Mouse (Mus musculus) limb, embryonic 15.5 days (tissue): ENCODE data around the gene Nuak1. TPM values are rescaled to one million over a fixed set of nuclear protein-coding genes. Genes with fewer than 3 reads are reported as not detected.

Source experiments
- ATAC-seq: fragments of 200-750 bp; cut with Nextera tagmentation; 2 replicates; pipeline ENCODE4 v1.8.0; 2017; ENCODE audit warnings: low read depth, moderate TSS enrichment; ENCODE audit not compliant: insufficient number of reproducible peaks, low FRiP score, low TSS enrichment
- H3K27ac ChIP-seq: fragments of 300-500 bp; sonication (generic); 2 replicates; pipeline ENCODE4 v1.5.1; 2015; ENCODE audit warnings: moderate library complexity, mild to moderate bottlenecking, inconsistent platforms
- H3K27me3 ChIP-seq: fragments of 300-500 bp; sonication (generic); 2 replicates; pipeline ENCODE4 v1.6.1; 2015; ENCODE audit warnings: inconsistent platforms
- H3K36me3 ChIP-seq: fragments of 300-500 bp; sonication (generic); 2 replicates; pipeline ENCODE4 v1.6.1; 2015; ENCODE audit warnings: inconsistent platforms
- H3K4me1 ChIP-seq: fragments of 300-500 bp; sonication (generic); 2 replicates; pipeline ENCODE4 v1.6.1; 2015; ENCODE audit warnings: inconsistent platforms
- H3K4me2 ChIP-seq: fragments of 300-500 bp; sonication (generic); 2 replicates; pipeline ENCODE4 v1.6.1; 2015; ENCODE audit warnings: mild to moderate bottlenecking, inconsistent platforms
- H3K4me3 ChIP-seq: fragments of 300-500 bp; sonication (generic); 2 replicates; pipeline ENCODE4 v1.5.1; 2015; ENCODE audit warnings: mild to moderate bottlenecking, inconsistent platforms
- H3K9ac ChIP-seq: fragments of 300-500 bp; sonication (generic); 2 replicates; pipeline ENCODE4 v1.6.1; 2015; ENCODE audit warnings: inconsistent platforms
- H3K9me3 ChIP-seq: fragments of 300-500 bp; sonication (generic); 2 replicates; pipeline ENCODE4 v1.6.1; 2016; ENCODE audit warnings: inconsistent platforms
- WGBS: fragments of 180-500 bp; shearing (Covaris S2); methylation state at CpG from one replicate; pipeline ENCODE4 v1.1.7; 2015; 5-methylcytosine and 5-hydroxymethylcytosine counted together
- polyA plus RNA-seq: library from polyadenylated mRNA; unstranded; fragments of >200 nt; fragmentation: Nextera tagmentation; extraction: Ambion mirVana; gene quantifications from 2 replicates; pipeline ENCODE4 v1.2.1, GENCODE M21; 2015

Nuak1 gene
- polyA plus RNA-seq, 1 experiment from 2014 or later, result 3.9 TPM

GRCm38 (mm10) chr10:84357593-84357992 is 82.8 kb downstream of the Nuak1 start:
- Histone ChIP-seq H3K27me3 (no peaks in the 10 kb centered on the region), H3K4me3 (no peak overlapping the region), H3K36me3 (no peaks in the 10 kb centered on the region), H3K4me2 (no peak overlapping the region), H3K4me1 (0 out of 2 replicates have a peak, but pooled peaks cover 3% of the 10 kb centered on the region), H3K9me3 (no peaks in the 10 kb centered on the region), H3K27ac (no peak overlapping the region), H3K9ac (no peak overlapping the region)
- no peak for ATAC-seq
- 79% methylated on average over 4 of the region's 4 CpGs for WGBS

GRCm38 (mm10) chr10:84354323-84354722 is 86.1 kb downstream of the Nuak1 start:
- Histone ChIP-seq H3K4me2 (no peak overlapping the region), H3K27ac (no peak overlapping the region), H3K9ac (no peak overlapping the region), H3K4me3 (no peak overlapping the region), H3K9me3 (no peaks in the 10 kb centered on the region), H3K36me3 (no peaks in the 10 kb centered on the region), H3K27me3 (no peaks in the 10 kb centered on the region), H3K4me1 (0 out of 2 replicates have a peak, but pooled peaks cover 3% of the 10 kb centered on the region)
- ATAC-seq, result no peak
- 47% methylated on average over 6 of the region's 6 CpGs for WGBS

DNA sequence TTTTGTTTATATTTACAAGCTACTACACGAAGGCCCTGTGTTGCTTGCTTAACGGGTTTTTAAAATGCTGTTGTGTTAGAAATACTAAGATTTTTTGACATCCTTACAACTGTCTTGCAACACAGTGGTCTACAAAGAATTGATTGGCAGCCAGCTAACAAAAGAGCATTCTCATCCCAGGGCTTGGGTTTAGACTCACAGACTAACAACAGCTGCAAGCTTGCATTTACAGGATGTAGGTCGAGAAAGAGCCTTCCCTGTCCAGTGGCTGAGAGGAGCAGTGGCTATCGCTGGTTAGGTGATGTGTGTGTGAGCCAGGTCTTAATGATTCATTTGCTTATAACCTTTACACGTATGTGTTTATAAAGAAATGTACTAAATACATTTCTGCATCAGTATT is 94.7 kb downstream of the Nuak1 start:
- Histone ChIP-seq H3K4me3 (no peak overlapping the region), H3K27me3 (no peaks in the 10 kb centered on the region), H3K4me2 (no peak overlapping the region), H3K9ac (no peak overlapping the region), H3K4me1 (peaks cover 4% of the 10 kb centered on the region; the same call in 1 of the 2 replicates), H3K36me3 (no peaks in the 10 kb centered on the region), H3K27ac (no peak overlapping the region), H3K9me3 (no peaks in the 10 kb centered on the region)
- ATAC-seq, result no peak
- WGBS, result 64% methylated on average over 5 of the region's 5 CpGs

DNA sequence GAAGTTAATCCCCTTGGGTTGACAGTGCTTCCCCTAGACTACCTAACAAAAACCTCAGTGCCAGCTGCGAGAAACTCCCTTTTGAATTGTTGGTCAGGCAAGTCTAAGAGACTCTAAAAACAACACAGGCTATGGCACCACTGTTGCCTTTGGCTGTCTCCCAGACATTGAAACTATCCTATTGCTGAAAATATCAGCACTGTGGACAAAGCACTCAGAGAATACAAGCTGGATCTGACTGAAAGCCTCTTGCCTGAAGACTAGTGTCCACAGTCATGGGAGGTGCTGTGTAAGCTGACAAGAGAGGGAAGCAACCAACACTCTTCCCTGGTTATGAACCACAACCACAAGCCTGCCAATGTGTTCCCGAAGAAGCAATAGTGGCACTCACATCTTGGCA is 96.9 kb downstream of the Nuak1 start:
- H3K27me3 ChIP-seq, result no peaks in the 10 kb centered on the region
- ATAC-seq, result no peak
- no peak overlapping the region for H3K4me3 ChIP-seq
- H3K9me3 ChIP-seq, result no peaks in the 10 kb centered on the region
- no peak overlapping the region for H3K9ac ChIP-seq
- no peak overlapping the region for H3K4me2 ChIP-seq
- no peaks in the 10 kb centered on the region for H3K36me3 ChIP-seq
- WGBS, result 85% methylated on average over 2 of the region's 2 CpGs
- no peak overlapping the region for H3K27ac ChIP-seq
- H3K4me1 ChIP-seq, result peaks cover 4% of the 10 kb centered on the region; the same call in 1 of the 2 replicates

- no peak overlapping the region for H3K4me3 ChIP-seq
- H3K4me2 ChIP-seq, result no peak overlapping the region
- no peaks in the 10 kb centered on the region for H3K27me3 ChIP-seq
- 66% methylated on average over 4 of the region's 4 CpGs for WGBS
- H3K27ac ChIP-seq, result no peak overlapping the region
- no peak for ATAC-seq
- H3K4me1 ChIP-seq, result no peaks in the 10 kb centered on the region
- no peaks in the 10 kb centered on the region for H3K36me3 ChIP-seq
- H3K9ac ChIP-seq, result no peak overlapping the region
- no peaks in the 10 kb centered on the region for H3K9me3 ChIP-seq
Observed at GRCm38 (mm10) chr10:84339456-84339855, 100.9 kb downstream of the Nuak1 start.

DNA sequence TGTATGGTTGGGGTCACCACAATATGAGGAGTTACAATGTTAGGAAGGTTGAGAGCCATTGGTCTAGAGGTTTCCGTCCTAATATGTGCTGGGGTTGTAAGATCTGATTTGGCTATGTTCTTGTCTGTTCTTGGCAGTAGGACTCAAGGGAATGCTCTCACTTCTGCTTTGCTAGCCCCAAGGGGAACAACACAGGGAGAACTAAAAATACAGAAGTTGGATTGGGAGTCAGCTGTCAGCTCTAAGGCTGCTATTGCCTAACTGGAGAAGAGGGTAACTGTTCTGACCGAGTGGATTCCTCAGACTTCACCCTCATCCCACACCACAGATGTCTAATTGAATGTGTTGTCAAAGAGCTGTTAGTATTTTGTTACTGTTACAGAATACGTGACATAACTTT is 101.6 kb downstream of the Nuak1 start:
- no peaks in the 10 kb centered on the region for H3K4me1 ChIP-seq
- no peak for ATAC-seq
- H3K9me3 ChIP-seq, result no peaks in the 10 kb centered on the region
- H3K27me3 ChIP-seq, result no peaks in the 10 kb centered on the region
- no peaks in the 10 kb centered on the region for H3K36me3 ChIP-seq
- H3K4me2 ChIP-seq, result no peak overlapping the region
- H3K9ac ChIP-seq, result no peak overlapping the region
- H3K27ac ChIP-seq, result no peak overlapping the region
- no peak overlapping the region for H3K4me3 ChIP-seq
- WGBS, result 75% methylated on average over 3 of the region's 3 CpGs

- H3K4me3 ChIP-seq, result no peak overlapping the region
- H3K27ac ChIP-seq, result no peak overlapping the region
- 78% methylated on average over 4 of the region's 4 CpGs for WGBS
- no peak for ATAC-seq
- no peaks in the 10 kb centered on the region for H3K36me3 ChIP-seq
- H3K9ac ChIP-seq, result no peak overlapping the region
- H3K27me3 ChIP-seq, result no peaks in the 10 kb centered on the region
- no peak overlapping the region for H3K4me2 ChIP-seq
- H3K9me3 ChIP-seq, result no peaks in the 10 kb centered on the region
- no peaks in the 10 kb centered on the region for H3K4me1 ChIP-seq
Observed at GRCm38 (mm10) chr10:84335441-84335840, 105.0 kb downstream of the Nuak1 start.

GRCm38 (mm10) chr10:84329822-84330221 is 110.6 kb downstream of the Nuak1 start:
- WGBS, result 73% methylated on average over 7 of the region's 7 CpGs
- H3K36me3 ChIP-seq, result no peaks in the 10 kb centered on the region
- ATAC-seq, result no peak
- no peak overlapping the region for H3K4me3 ChIP-seq
- H3K4me1 ChIP-seq, result no peaks in the 10 kb centered on the region
- no peaks in the 10 kb centered on the region for H3K9me3 ChIP-seq
- H3K4me2 ChIP-seq, result no peak overlapping the region
- H3K27ac ChIP-seq, result no peak overlapping the region
- H3K27me3 ChIP-seq, result no peaks in the 10 kb centered on the region
- H3K9ac ChIP-seq, result no peak overlapping the region

GRCm38 (mm10) chr10:84329336-84329735 is 111.1 kb downstream of the Nuak1 start:
- WGBS, result 64% methylated on average over 5 of the region's 5 CpGs
- no peaks in the 10 kb centered on the region for H3K4me1 ChIP-seq
- no peak overlapping the region for H3K9ac ChIP-seq
- ATAC-seq, result no peak
- H3K36me3 ChIP-seq, result no peaks in the 10 kb centered on the region
- no peaks in the 10 kb centered on the region for H3K27me3 ChIP-seq
- no peak overlapping the region for H3K4me3 ChIP-seq
- H3K4me2 ChIP-seq, result no peak overlapping the region
- H3K9me3 ChIP-seq, result no peaks in the 10 kb centered on the region
- H3K27ac ChIP-seq, result no peak overlapping the region

DNA sequence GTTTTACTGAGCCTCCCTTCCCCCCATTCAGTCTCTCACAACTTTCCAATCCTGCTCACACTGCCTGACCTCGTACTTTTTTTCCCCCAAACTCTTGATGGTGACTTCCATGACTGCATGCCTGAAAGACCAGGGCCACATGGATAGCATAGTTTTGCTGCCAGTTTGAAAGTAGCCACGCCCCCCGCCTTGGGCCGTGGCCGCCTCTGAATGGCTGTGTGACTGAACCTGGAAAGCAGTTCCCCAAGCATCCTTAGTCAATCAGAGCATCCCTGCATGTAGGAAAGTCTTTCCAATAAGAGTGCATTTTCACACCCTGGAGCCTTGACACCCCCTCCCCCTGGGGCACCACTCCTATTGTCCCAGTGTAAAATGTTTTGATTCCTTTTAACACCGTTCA is 116.4 kb downstream of the Nuak1 start:
- Histone ChIP-seq H3K4me3 (no peak overlapping the region), H3K27me3 (no peaks in the 10 kb centered on the region), H3K27ac (no peak overlapping the region), H3K4me2 (no peak overlapping the region), H3K9me3 (no peaks in the 10 kb centered on the region), H3K4me1 (peaks cover 4% of the 10 kb centered on the region; the same call in 1 of the 2 replicates), H3K9ac (no peak overlapping the region), H3K36me3 (no peaks in the 10 kb centered on the region)
- 56% methylated on average over 6 of the region's 6 CpGs for WGBS
- no peak for ATAC-seq

Other genes with a start within 250 kb of the Nuak1 start
- gene Ckap4, start 93.5 kb upstream of the Nuak1 start, polyA plus RNA-seq, result 130 and 162 TPM in 2 replicates
- 25.0 and 29.4 TPM in 2 replicates for gene Tcp11l2, start 136.0 kb upstream of the Nuak1 start, polyA plus RNA-seq
- gene Polr3b, start 181.7 kb upstream of the Nuak1 start, polyA plus RNA-seq, result 11.9 and 12.4 TPM in 2 replicates